Mouse (Mus musculus): ENCODE measurements around the gene 4931428F04Rik.
A peak's percentile ranks its signal among the peaks of the same experiment; 100 is the strongest.

The 4931428F04Rik gene

GRCm38 (mm10) chr8:105289805-105290460, at the start of gene 4931428F04Rik:
TSS of gene 4931428F04Rik (minus strand) at chr8:105289864.
- peak; percentile 32 to 50 for DNase-seq

- no peak for DNase-seq
Measured at GRCm38 (mm10) chr8:105338992-105339391, 49.3 kb upstream of the 4931428F04Rik start.

- DNase-seq: peak in 1 of 2 experiments; percentile 46
Measured at GRCm38 (mm10) chr8:105336373-105337130, 46.9 kb upstream of the 4931428F04Rik start.

- DNase-seq: no peak
Measured at GRCm38 (mm10) chr8:105332523-105332922, 42.9 kb upstream of the 4931428F04Rik start.

- DNase-seq: no peak
Measured at GRCm38 (mm10) chr8:105331931-105332330, 42.3 kb upstream of the 4931428F04Rik start.

- no peak for DNase-seq
Measured at GRCm38 (mm10) chr8:105331469-105331868, 41.8 kb upstream of the 4931428F04Rik start.

- DNase-seq: peak; percentile 41 to 54
Measured at GRCm38 (mm10) chr8:105330325-105330724, 40.7 kb upstream of the 4931428F04Rik start.

- no peak for DNase-seq
Measured at GRCm38 (mm10) chr8:105326968-105327367, 37.3 kb upstream of the 4931428F04Rik start.

- peak; percentile 97 to 99 for DNase-seq
Measured at GRCm38 (mm10) chr8:105326141-105326672, 36.5 kb upstream of the 4931428F04Rik start, which contains the start of the genes Lrrc29 and Tmem208. TSS of gene Lrrc29 (minus strand) at chr8:105326278. TSS of gene Tmem208 (plus strand) at chr8:105326354.

GRCm38 (mm10) chr8:105325641-105326093, 36.0 kb upstream of the 4931428F04Rik start:
- no peak for DNase-seq

- no peak for DNase-seq
Measured at GRCm38 (mm10) chr8:105323183-105323582, 33.5 kb upstream of the 4931428F04Rik start.

- no peak for DNase-seq
Measured at GRCm38 (mm10) chr8:105318662-105319190, 29.1 kb upstream of the 4931428F04Rik start.

- DNase-seq: no peak
Measured at GRCm38 (mm10) chr8:105317941-105318340, 28.3 kb upstream of the 4931428F04Rik start.

- DNase-seq: no peak
Measured at GRCm38 (mm10) chr8:105315073-105315769, 25.6 kb upstream of the 4931428F04Rik start.

- DNase-seq: no peak
Measured at GRCm38 (mm10) chr8:105313622-105314402, 24.1 kb upstream of the 4931428F04Rik start.

GRCm38 (mm10) chr8:105312891-105313481, 23.3 kb upstream of the 4931428F04Rik start:
- DNase-seq: no peak

- no peak for DNase-seq
Measured at GRCm38 (mm10) chr8:105311718-105312117, 22.1 kb upstream of the 4931428F04Rik start.

- DNase-seq: no peak
Measured at GRCm38 (mm10) chr8:105310118-105310517, 20.5 kb upstream of the 4931428F04Rik start.

GRCm38 (mm10) chr8:105309142-105309847, 19.6 kb upstream of the 4931428F04Rik start:
- no peak for DNase-seq

GRCm38 (mm10) chr8:105308428-105308827, 18.8 kb upstream of the 4931428F04Rik start:
- no peak for DNase-seq

- DNase-seq: no peak
Measured at GRCm38 (mm10) chr8:105307670-105308069, 18.0 kb upstream of the 4931428F04Rik start.
